16 mouse cellular contexts compared by ENCODE assay signal in the genomic region with DNA sequence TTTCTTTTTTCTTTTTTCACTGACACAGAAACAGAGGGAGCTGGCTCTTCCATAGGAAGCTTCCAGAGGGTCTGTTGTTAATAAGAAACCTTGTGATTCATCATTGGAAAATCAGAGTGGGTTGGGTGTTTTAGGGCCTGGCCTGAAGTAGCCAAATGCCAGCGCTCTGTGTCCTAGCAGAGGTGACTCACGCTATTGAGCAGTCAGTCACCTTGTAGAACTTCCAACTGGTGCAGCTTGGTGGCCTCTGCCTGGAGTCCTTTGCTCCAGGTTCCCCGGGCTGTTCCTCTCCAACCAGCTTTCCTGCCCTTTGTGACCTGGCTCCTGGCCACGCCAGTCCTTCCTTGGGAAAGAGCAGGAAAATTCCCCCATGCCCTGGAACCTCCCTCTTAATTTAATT. TPM values are rescaled to one million over a fixed set of nuclear protein-coding genes. Genes with fewer than 3 reads are reported as not detected.
DNase-seq lines count a peak whose midpoint lies in the region; ATAC-seq lines count a peak whose summit lies in the region.
"Had no signal": no experiment of that assay in that cellular context is flagged by ENCODE, and none has a peak within 500 bp of the region (broad histone marks: within the 10 kb centered on the region; RNA-seq: fewer than 3 reads in every experiment).

No protein-coding gene starts in this region.

- peak; percentile 22 for DNase-seq in kidney, adult 11 months
- DNase-seq in adipocyte (ENCODE audit: low spot score) = peak; percentile 94
- peak; percentile 57 for DNase-seq in gastrocnemius, postnatal 25 days
- DNase-seq in kidney, postnatal 10 days = peak; percentile 59
- no peak for DNase-seq in thymus, postnatal 0 days (ENCODE audit: low spot score)
- no peak for DNase-seq in cerebellum, postnatal 4 days (ENCODE audit: low spot score in 2 of 2)
- DNase-seq: cerebellum, adult 11 months; embryo, embryonic 11 days; left cerebral cortex, postnatal 4 days; lung, adult 18-20 months; thymus, postnatal 14 days had no signal

- no peak overlapping the region for H3K4me3 ChIP-seq in kidney, embryonic 14.5 days (ENCODE audit: low read length)
- H3K4me3 ChIP-seq: forebrain, embryonic 13.5 days; heart, embryonic 15.5 days had no signal

- no peak overlapping the region for H3K27ac ChIP-seq in kidney, embryonic 14.5 days (ENCODE audit: low read depth, low read length)
- H3K27ac ChIP-seq: forebrain, embryonic 13.5 days; heart, embryonic 15.5 days had no signal

- 86% methylated on average over 4 of the region's 4 CpGs for WGBS in kidney, embryonic 14.5 days

- no peaks in the 10 kb centered on the region for H3K36me3 ChIP-seq in kidney, embryonic 14.5 days (ENCODE audit: control insufficient read depth, insufficient read depth, low read length)
- H3K36me3 ChIP-seq: heart, embryonic 15.5 days had no signal

- H3K9me3 ChIP-seq in kidney, embryonic 14.5 days (ENCODE audit: control insufficient read depth, low read length) = peaks cover 3% of the 10 kb centered on the region; the same call in 1 of the 2 replicates
- H3K9me3 ChIP-seq: forebrain, embryonic 13.5 days; heart, embryonic 15.5 days had no signal

- ATAC-seq in kidney, embryonic 14.5 days (ENCODE audit: low FRiP score, low TSS enrichment) = no peak
- ATAC-seq in monocyte, adult 5-6 weeks (replicated peaks; ENCODE audit: insufficient number of reproducible peaks, low FRiP score, low TSS enrichment, poor library complexity, severe bottlenecking) = no peak
- ATAC-seq: forebrain, embryonic 13.5 days had no signal

- H3K4me2 ChIP-seq in kidney, embryonic 14.5 days (replicated peaks; ENCODE audit: low read depth, low read length) = no peak overlapping the region
- H3K4me2 ChIP-seq: forebrain, embryonic 13.5 days; heart, embryonic 15.5 days had no signal

- no peaks in the 10 kb centered on the region for H3K27me3 ChIP-seq in kidney, embryonic 14.5 days (ENCODE audit: control insufficient read depth, insufficient read depth, low read length)
- H3K27me3 ChIP-seq: forebrain, embryonic 13.5 days; heart, embryonic 15.5 days had no signal

- no peak overlapping the region for H3K9ac ChIP-seq in kidney, embryonic 14.5 days (ENCODE audit: low read depth, low read length)
- H3K9ac ChIP-seq: forebrain, embryonic 13.5 days; heart, embryonic 15.5 days had no signal

- no peaks in the 10 kb centered on the region for H3K4me1 ChIP-seq in kidney, embryonic 14.5 days (ENCODE audit: control insufficient read depth, insufficient read depth, low read length)
- H3K4me1 ChIP-seq: forebrain, embryonic 13.5 days had no signal

RNA-seq across cellular contexts. Expression of gene Meox1, which starts 44.9 kb away (rescaled TPM):
- polyA plus RNA-seq in kidney, embryonic 14.5 days (2014; fragmentation: Nextera tagmentation; extraction: Ambion mirVana) = 12.7 and 15.6 TPM in 2 replicates
- 1 to 10 TPM; 3.5 to 6.1 TPM for total RNA-seq in gastrocnemius, postnatal 25 days (2021)
- not detected in 3 replicates for total RNA-seq in monocyte, adult 5-6 weeks (2017)
- polyA plus RNA-seq in thymus, postnatal 0 days (2015; fragmentation: Nextera tagmentation; extraction: Ambion mirVana) = 2.8 and 3.6 TPM in 2 replicates
- total RNA-seq: CH12.LX had no signal

Comparison
In these comparisons a context has a peak if more than half of its experiments do, and no peak if none do; other contexts are left out.
1. DNase-seq: peak in kidney, adult 11 months (single experiment), adipocyte (single experiment), gastrocnemius, postnatal 25 days (single experiment) and kidney, postnatal 10 days (single experiment); none in thymus, postnatal 0 days (single experiment) and cerebellum, postnatal 4 days (0 of 2).